Mouse (Mus musculus): ENCODE measurements around the gene Mrpl18. TPM values are rescaled to one million over a fixed set of nuclear protein-coding genes. Genes with fewer than 3 reads are reported as not detected.
"Not testable (repeated sequence)": the region's sequence is repeated elsewhere in the genome, so short reads cannot be mapped to it uniquely, and the experiment has no call there.

Mrpl18 gene
- polyA plus RNA-seq (2015; fragmentation: Nextera tagmentation; extraction: Ambion mirVana) = 166 and 194 TPM in 2 replicates

GRCm38 (mm10) chr17:12915881-12916583 is at the start of gene Mrpl18:
Mrpl18 (minus strand) TSS chr17:12916345.
- peaks cover 16% of the 10 kb centered on the region for H3K4me1 ChIP-seq
- peak within 1 kb of the TSS; percentile 92 for H3K27ac ChIP-seq (replicated peaks)
- peaks cover 65% of the 10 kb centered on the region for H3K36me3 ChIP-seq
- peak within 1 kb of the TSS; percentile 98 for H3K4me3 ChIP-seq
- H3K9me3 ChIP-seq = no peaks in the 10 kb centered on the region
- WGBS = under 1% methylated on average over 56 of the region's 56 CpGs
- peak within 1 kb of the TSS; percentile 98 for H3K9ac ChIP-seq
- ATAC-seq (ENCODE audit: extremely low read depth, insufficient number of reproducible peaks, low FRiP score, low TSS enrichment) = peak; percentile 97
- H3K4me2 ChIP-seq = peak within 1 kb of the TSS; percentile 92
- no peaks in the 10 kb centered on the region for H3K27me3 ChIP-seq (replicated peaks)

- ATAC-seq (ENCODE audit: extremely low read depth, insufficient number of reproducible peaks, low FRiP score, low TSS enrichment) = no peak
- no peaks in the 10 kb centered on the region for H3K27me3 ChIP-seq (replicated peaks)
- H3K27ac ChIP-seq (replicated peaks) = no peak overlapping the region
- no peak overlapping the region for H3K4me3 ChIP-seq
- WGBS = 80% methylated on average over 3 of the region's 3 CpGs
- no peak overlapping the region for H3K4me2 ChIP-seq
- H3K36me3 ChIP-seq = peaks cover 35% of the 10 kb centered on the region
- H3K9ac ChIP-seq = no peak overlapping the region
- peaks cover 6% of the 10 kb centered on the region for H3K4me1 ChIP-seq
- no peaks in the 10 kb centered on the region for H3K9me3 ChIP-seq
Measured at GRCm38 (mm10) chr17:12963476-12963875, 47.3 kb upstream of the Mrpl18 start.

- WGBS = 0% methylated on average over 42 of the region's 42 CpGs
- Histone ChIP-seq H3K27ac (replicated peaks) (peak within 1 kb of the TSS; percentile 79), H3K4me1 (peaks cover 6% of the 10 kb centered on the region), H3K27me3 (replicated peaks) (no peaks in the 10 kb centered on the region), H3K4me2 (peak within 1 kb of the TSS; percentile 80), H3K9ac (peak within 1 kb of the TSS; percentile 81), H3K4me3 (peak within 1 kb of the TSS; percentile 70), H3K9me3 (no peaks in the 10 kb centered on the region), H3K36me3 (peaks cover 20% of the 10 kb centered on the region)
- peak; percentile 97 for ATAC-seq (ENCODE audit: extremely low read depth, insufficient number of reproducible peaks, low FRiP score, low TSS enrichment)
Measured at GRCm38 (mm10) chr17:12960331-12960873, 44.3 kb upstream of the Mrpl18 start, which contains the start of gene Acat2. Acat2 (minus strand) TSS chr17:12960747.

GRCm38 (mm10) chr17:12959377-12959776 is 43.2 kb upstream of the Mrpl18 start:
- not testable (repeated sequence) for H3K9me3 ChIP-seq; H3K27me3 ChIP-seq (replicated peaks); H3K27ac ChIP-seq (replicated peaks); H3K9ac ChIP-seq; H3K4me1 ChIP-seq; H3K4me3 ChIP-seq; ATAC-seq (ENCODE audit: extremely low read depth, insufficient number of reproducible peaks, low FRiP score, low TSS enrichment)
- H3K4me2 ChIP-seq = peak overlapping the region; percentile 35
- H3K36me3 ChIP-seq = peaks cover 14% of the 10 kb centered on the region
- 22% methylated on average over 1 of the region's 2 CpGs for WGBS

- peaks cover 6% of the 10 kb centered on the region for H3K4me1 ChIP-seq
- H3K9ac ChIP-seq = no peak overlapping the region
- no peak overlapping the region for H3K27ac ChIP-seq (replicated peaks)
- no peaks in the 10 kb centered on the region for H3K27me3 ChIP-seq (replicated peaks)
- ATAC-seq (ENCODE audit: extremely low read depth, insufficient number of reproducible peaks, low FRiP score, low TSS enrichment) = no peak
- H3K4me3 ChIP-seq = no peak overlapping the region
- WGBS = 83% methylated on average over 8 of the region's 8 CpGs
- peaks cover 33% of the 10 kb centered on the region for H3K36me3 ChIP-seq
- no peaks in the 10 kb centered on the region for H3K9me3 ChIP-seq
- no peak overlapping the region for H3K4me2 ChIP-seq
Measured at GRCm38 (mm10) chr17:12956664-12957063, 40.5 kb upstream of the Mrpl18 start.

- H3K4me2 ChIP-seq = no peak overlapping the region
- H3K4me3 ChIP-seq = no peak overlapping the region
- no peak overlapping the region for H3K27ac ChIP-seq (replicated peaks)
- H3K4me1 ChIP-seq = no peaks in the 10 kb centered on the region
- H3K36me3 ChIP-seq = peaks cover 72% of the 10 kb centered on the region
- WGBS = 93% methylated on average over 5 of the region's 5 CpGs
- no peak overlapping the region for H3K9ac ChIP-seq
- no peak for ATAC-seq (ENCODE audit: extremely low read depth, insufficient number of reproducible peaks, low FRiP score, low TSS enrichment)
- no peaks in the 10 kb centered on the region for H3K9me3 ChIP-seq
- H3K27me3 ChIP-seq (replicated peaks) = no peaks in the 10 kb centered on the region
Measured at GRCm38 (mm10) chr17:12949669-12950068, 33.5 kb upstream of the Mrpl18 start.

GRCm38 (mm10) chr17:12942459-12943162 is 26.5 kb upstream of the Mrpl18 start:
- Histone ChIP-seq H3K36me3 (peaks cover 41% of the 10 kb centered on the region), H3K9ac (no peak overlapping the region), H3K9me3 (no peaks in the 10 kb centered on the region), H3K4me2 (no peak overlapping the region), H3K4me3 (no peak overlapping the region), H3K27ac (replicated peaks) (no peak overlapping the region), H3K4me1 (peaks cover 9% of the 10 kb centered on the region; the same call in 1 of the 2 replicates), H3K27me3 (replicated peaks) (no peaks in the 10 kb centered on the region)
- ATAC-seq (ENCODE audit: extremely low read depth, insufficient number of reproducible peaks, low FRiP score, low TSS enrichment) = no peak
- WGBS = 91% methylated on average over 6 of the region's 6 CpGs

- Histone ChIP-seq H3K27me3 (replicated peaks) (no peaks in the 10 kb centered on the region), H3K36me3 (peaks cover 36% of the 10 kb centered on the region), H3K27ac (replicated peaks) (no peak overlapping the region), H3K4me1 (peaks cover 9% of the 10 kb centered on the region; the same call in 1 of the 2 replicates), H3K4me2 (no peak overlapping the region), H3K4me3 (no peak overlapping the region), H3K9ac (no peak overlapping the region), H3K9me3 (no peaks in the 10 kb centered on the region)
- WGBS = 77% methylated on average over 8 of the region's 8 CpGs
- ATAC-seq (ENCODE audit: extremely low read depth, insufficient number of reproducible peaks, low FRiP score, low TSS enrichment) = no peak
Measured at GRCm38 (mm10) chr17:12941543-12942260, 25.6 kb upstream of the Mrpl18 start.

GRCm38 (mm10) chr17:12940151-12940805 is 24.1 kb upstream of the Mrpl18 start, which contains the start of gene Acat3:
Acat3 (minus strand) TSS chr17:12940600.
- H3K9ac ChIP-seq = peak within 1 kb of the TSS; percentile 44
- 13% methylated on average over 27 of the region's 27 CpGs for WGBS
- ATAC-seq (ENCODE audit: extremely low read depth, insufficient number of reproducible peaks, low FRiP score, low TSS enrichment) = no peak; the same call in 1 of the 2 replicates

GRCm38 (mm10) chr17:12939377-12940148 is 23.4 kb upstream of the Mrpl18 start:
- peak overlapping the region; percentile 44; the same call in 1 of the 2 replicates for H3K9ac ChIP-seq
- not testable (repeated sequence) for ATAC-seq (ENCODE audit: extremely low read depth, insufficient number of reproducible peaks, low FRiP score, low TSS enrichment); H3K27ac ChIP-seq (replicated peaks); H3K27me3 ChIP-seq (replicated peaks); H3K4me1 ChIP-seq; H3K9me3 ChIP-seq
- peak overlapping the region; percentile 42 for H3K4me3 ChIP-seq
- peak overlapping the region; percentile 68 for H3K4me2 ChIP-seq
- WGBS = 22% methylated on average over 3 of the region's 12 CpGs
- H3K36me3 ChIP-seq = peaks cover 18% of the 10 kb centered on the region

More at GRCm38 (mm10) chr17:12940151-12940805, 24.1 kb upstream of the Mrpl18 start, which contains the start of gene Acat3:
- Histone ChIP-seq H3K4me2 (peak within 1 kb of the TSS; percentile 68), H3K4me3 (peak within 1 kb of the TSS; percentile 42), H3K27ac (replicated peaks) (no peak within 1 kb of the TSS), H3K27me3 (replicated peaks) (no peaks in the 10 kb centered on the region), H3K36me3 (peaks cover 25% of the 10 kb centered on the region), H3K9me3 (no peaks in the 10 kb centered on the region), H3K4me1 (peaks cover 9% of the 10 kb centered on the region; the same call in 1 of the 2 replicates)

Measured in heart, embryonic 13.5 days (tissue).